Mouse (Mus musculus) hindbrain, embryonic 12.5 days (tissue): ENCODE measurements around the gene Grasp. TPM values are rescaled to one million over a fixed set of nuclear protein-coding genes. Genes with fewer than 3 reads are reported as not detected.

Experiments used
- ATAC-seq: fragments of 200-750 bp; cut with Nextera tagmentation; 2 replicates; pipeline ENCODE4 v1.8.0; 2017; ENCODE audit warnings: moderate TSS enrichment; ENCODE audit not compliant: low FRiP score
- H3K27ac ChIP-seq: fragments of 300-500 bp; sonication (generic); 2 replicates; pipeline ENCODE4 v1.5.1; 2016; ENCODE audit warnings: mild to moderate bottlenecking
- H3K27me3 ChIP-seq: fragments of 300-500 bp; sonication (generic); 2 replicates; pipeline ENCODE4 v1.6.1; 2016; ENCODE audit warnings: mild to moderate bottlenecking
- H3K36me3 ChIP-seq: fragments of 300-500 bp; sonication (generic); 2 replicates; pipeline ENCODE4 v1.6.1; 2016; ENCODE audit warnings: mild to moderate bottlenecking
- H3K4me1 ChIP-seq: fragments of 300-500 bp; sonication (generic); 2 replicates; pipeline ENCODE4 v1.6.1; 2016
- H3K4me2 ChIP-seq: fragments of 300-500 bp; sonication (generic); replicated peaks from 2 replicates; pipeline ENCODE4 v1.6.1; 2016; ENCODE audit warnings: mild to moderate bottlenecking
- H3K4me3 ChIP-seq: fragments of 300-500 bp; sonication (generic); 2 replicates; pipeline ENCODE4 v1.5.1; 2016; ENCODE audit warnings: mild to moderate bottlenecking
- H3K9ac ChIP-seq: fragments of 300-500 bp; sonication (generic); 2 replicates; pipeline ENCODE4 v1.6.1; 2016; ENCODE audit warnings: mild to moderate bottlenecking, moderate library complexity
- H3K9me3 ChIP-seq: fragments of 300-500 bp; sonication (generic); replicated peaks from 2 replicates; pipeline ENCODE4 v1.6.1; 2016; ENCODE audit warnings: mild to moderate bottlenecking
- WGBS: fragments of 180-500 bp; shearing (Covaris S2); methylation state at CpG from one replicate; pipeline ENCODE4 v1.1.7; 2016; 5-methylcytosine and 5-hydroxymethylcytosine counted together
- polyA plus RNA-seq: library from polyadenylated mRNA; unstranded; fragments of >200 nt; fragmentation: Nextera tagmentation; extraction: Ambion mirVana; gene quantifications from 2 replicates; pipeline ENCODE4 v1.2.1, GENCODE M21; 2016

The Grasp gene
- polyA plus RNA-seq, 1 experiment from 2014 or later = 4.8 TPM

GRCm38 (mm10) chr15:101220905-101221297, 3.1 kb upstream of the Grasp start:
- Histone ChIP-seq H3K4me3 (no peak overlapping the region), H3K4me1 (peaks cover 57% of the 10 kb centered on the region), H3K36me3 (no peaks in the 10 kb centered on the region), H3K9ac (no peak overlapping the region), H3K27ac (peak overlapping the region; percentile 73), H3K9me3 (no peaks in the 10 kb centered on the region), H3K4me2 (peak overlapping the region; percentile 42), H3K27me3 (peaks cover 22% of the 10 kb centered on the region)
- 6% methylated on average over 8 of the region's 8 CpGs for WGBS
- ATAC-seq = peak; percentile 75

GRCm38 (mm10) chr15:101221298-101222104, 2.5 kb upstream of the Grasp start:
- Histone ChIP-seq H3K36me3 (no peaks in the 10 kb centered on the region), H3K27me3 (peaks cover 22% of the 10 kb centered on the region), H3K27ac (peak overlapping the region; percentile 73), H3K4me2 (peak overlapping the region; percentile 42), H3K4me1 (peaks cover 57% of the 10 kb centered on the region), H3K9me3 (no peaks in the 10 kb centered on the region), H3K4me3 (0 out of 2 replicates have a peak overlapping the region, but pooled peaks have one; percentile 6), H3K9ac (no peak overlapping the region)
- ATAC-seq = peak; percentile 46
- 2% methylated on average over 14 of the region's 14 CpGs for WGBS

DNA sequence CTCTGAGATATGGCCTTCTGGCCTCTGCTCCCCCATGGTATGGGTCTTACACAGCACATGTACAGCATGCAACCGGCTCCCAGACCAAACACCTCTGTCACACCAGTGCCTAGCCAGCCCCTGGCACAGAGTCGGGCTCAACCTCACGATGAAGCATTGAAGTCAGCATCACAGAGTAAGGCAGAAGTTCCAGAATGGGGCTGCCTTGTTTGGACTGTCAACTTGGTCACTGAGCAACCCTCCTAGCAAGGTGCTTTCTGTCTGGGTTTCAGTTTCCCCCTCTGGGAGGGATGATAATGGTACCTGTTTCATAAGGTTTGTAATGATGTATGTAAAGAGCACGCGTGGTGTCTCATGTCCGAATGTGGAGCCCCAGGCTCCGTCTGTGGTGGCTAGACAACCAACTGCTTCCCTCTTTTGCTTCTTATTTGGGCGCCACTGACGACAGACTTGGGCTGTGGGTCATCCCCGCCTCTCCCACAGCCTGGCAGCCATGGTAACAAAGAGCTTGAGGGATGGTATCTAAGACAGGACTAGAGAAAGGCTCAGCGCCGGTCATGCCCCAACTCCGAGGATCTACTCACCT, 998 bp upstream of the Grasp start:
- ATAC-seq = no peak
- no peak overlapping the region for H3K4me3 ChIP-seq
- peak overlapping the region; percentile 89 for H3K4me2 ChIP-seq
- H3K4me1 ChIP-seq = peaks cover 60% of the 10 kb centered on the region
- 38% methylated on average over 13 of the region's 13 CpGs for WGBS
- no peaks in the 10 kb centered on the region for H3K9me3 ChIP-seq
- peaks cover 22% of the 10 kb centered on the region for H3K27me3 ChIP-seq
- no peak overlapping the region; the same call in 1 of the 2 replicates for H3K9ac ChIP-seq
- no peak overlapping the region for H3K27ac ChIP-seq
- H3K36me3 ChIP-seq = no peaks in the 10 kb centered on the region

DNA sequence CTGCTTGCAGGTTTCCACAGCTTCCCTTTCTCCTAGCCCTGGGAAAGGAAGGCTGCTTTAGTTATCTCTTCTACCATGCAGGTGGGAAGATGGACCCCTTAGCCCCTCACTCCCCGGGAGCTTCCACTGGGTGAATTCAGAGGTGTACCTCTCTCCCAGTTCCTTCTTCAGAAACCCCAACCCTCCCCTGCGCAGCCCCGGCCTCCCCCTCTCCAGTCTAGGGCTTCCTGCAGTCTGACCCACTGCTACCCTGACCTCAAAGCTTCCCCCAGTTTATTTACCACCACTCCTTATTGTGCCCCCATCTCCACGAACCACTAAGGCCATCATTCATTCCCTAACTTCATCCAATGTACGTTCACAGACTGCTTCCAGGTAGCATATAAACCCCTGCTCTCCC, 392 bp upstream of the Grasp start:
- Histone ChIP-seq H3K9ac (peak overlapping the region; percentile 70), H3K4me2 (peak overlapping the region; percentile 89), H3K4me1 (peaks cover 64% of the 10 kb centered on the region), H3K36me3 (no peaks in the 10 kb centered on the region), H3K27me3 (peaks cover 22% of the 10 kb centered on the region), H3K9me3 (no peaks in the 10 kb centered on the region), H3K4me3 (peak overlapping the region; percentile 54), H3K27ac (no peak overlapping the region; the same call in 1 of the 2 replicates)
- ATAC-seq = no peak; the same call in 1 of the 2 replicates
- WGBS = 6% methylated on average over 5 of the region's 5 CpGs

GRCm38 (mm10) chr15:101224977-101225376, 989 bp downstream of the Grasp start:
- Histone ChIP-seq H3K4me2 (peak overlapping the region; percentile 89), H3K36me3 (peaks cover 11% of the 10 kb centered on the region), H3K27me3 (peaks cover 22% of the 10 kb centered on the region), H3K27ac (0 out of 2 replicates have a peak overlapping the region, but pooled peaks have one; percentile 48), H3K4me1 (peaks cover 60% of the 10 kb centered on the region), H3K9ac (peak overlapping the region; percentile 70), H3K9me3 (no peaks in the 10 kb centered on the region), H3K4me3 (peak overlapping the region; percentile 54)
- 4% methylated on average over 14 of the region's 14 CpGs for WGBS
- no peak for ATAC-seq

- Histone ChIP-seq H3K27me3 (peaks cover 22% of the 10 kb centered on the region), H3K9ac (peak overlapping the region; percentile 24; the same call in 1 of the 2 replicates), H3K36me3 (peaks cover 29% of the 10 kb centered on the region), H3K4me2 (peak overlapping the region; percentile 8; the same call in 1 of the 2 replicates), H3K27ac (peak overlapping the region; percentile 64), H3K4me1 (peaks cover 35% of the 10 kb centered on the region), H3K4me3 (no peak overlapping the region), H3K9me3 (no peaks in the 10 kb centered on the region)
- ATAC-seq = no peak
- WGBS = 18% methylated on average over 7 of the region's 7 CpGs
These were observed 4.0 kb downstream of the Grasp start for GRCm38 (mm10) chr15:101227971-101228370.

DNA sequence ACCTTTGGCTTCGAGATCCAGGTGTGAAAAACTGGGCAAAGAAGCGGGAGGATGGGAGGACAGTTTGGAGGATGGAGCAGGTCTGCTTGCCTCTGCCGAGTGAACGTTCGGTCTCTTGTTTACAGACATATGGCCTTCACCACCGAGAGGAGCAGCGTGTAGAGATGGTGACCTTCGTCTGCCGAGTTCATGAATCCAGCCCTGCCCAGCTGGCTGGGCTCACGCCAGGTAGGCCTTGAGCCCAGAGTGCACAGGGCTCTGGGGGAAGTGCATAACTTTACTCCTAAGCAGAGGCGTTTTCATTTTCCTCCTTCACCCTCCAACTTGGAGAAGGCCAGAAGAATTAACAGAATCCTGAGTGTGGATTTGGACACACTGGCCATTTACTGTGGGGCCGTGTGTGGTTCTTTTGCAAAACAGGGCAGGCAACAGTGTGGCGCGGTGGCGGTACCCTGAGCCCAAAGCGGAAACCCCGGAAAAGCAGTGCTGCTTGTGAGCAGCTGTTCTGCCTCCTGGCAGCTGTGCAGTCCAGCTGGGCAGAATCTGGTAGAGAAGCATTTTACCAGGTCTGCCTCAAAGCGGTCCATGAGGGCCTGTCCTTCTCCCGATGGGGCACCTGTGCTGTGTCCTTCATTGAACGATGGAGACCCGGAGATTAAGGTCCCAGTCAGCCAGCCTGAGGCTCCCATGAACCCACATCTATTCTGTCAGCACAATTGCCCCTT, 5.0 kb downstream of the Grasp start:
- Histone ChIP-seq H3K27me3 (peaks cover 17% of the 10 kb centered on the region), H3K27ac (no peak overlapping the region), H3K4me1 (peaks cover 24% of the 10 kb centered on the region), H3K9me3 (no peaks in the 10 kb centered on the region), H3K4me3 (no peak overlapping the region), H3K4me2 (no peak overlapping the region; the same call in 1 of the 2 replicates), H3K36me3 (peaks cover 29% of the 10 kb centered on the region), H3K9ac (no peak overlapping the region)
- 87% methylated on average over 21 of the region's 21 CpGs for WGBS
- ATAC-seq = no peak

- peaks cover 29% of the 10 kb centered on the region for H3K36me3 ChIP-seq
- H3K4me1 ChIP-seq = peaks cover 19% of the 10 kb centered on the region
- 95% methylated on average over 19 of the region's 19 CpGs for WGBS
These were observed 6.5 kb downstream of the Grasp start for GRCm38 (mm10) chr15:101230503-101230902.

DNA sequence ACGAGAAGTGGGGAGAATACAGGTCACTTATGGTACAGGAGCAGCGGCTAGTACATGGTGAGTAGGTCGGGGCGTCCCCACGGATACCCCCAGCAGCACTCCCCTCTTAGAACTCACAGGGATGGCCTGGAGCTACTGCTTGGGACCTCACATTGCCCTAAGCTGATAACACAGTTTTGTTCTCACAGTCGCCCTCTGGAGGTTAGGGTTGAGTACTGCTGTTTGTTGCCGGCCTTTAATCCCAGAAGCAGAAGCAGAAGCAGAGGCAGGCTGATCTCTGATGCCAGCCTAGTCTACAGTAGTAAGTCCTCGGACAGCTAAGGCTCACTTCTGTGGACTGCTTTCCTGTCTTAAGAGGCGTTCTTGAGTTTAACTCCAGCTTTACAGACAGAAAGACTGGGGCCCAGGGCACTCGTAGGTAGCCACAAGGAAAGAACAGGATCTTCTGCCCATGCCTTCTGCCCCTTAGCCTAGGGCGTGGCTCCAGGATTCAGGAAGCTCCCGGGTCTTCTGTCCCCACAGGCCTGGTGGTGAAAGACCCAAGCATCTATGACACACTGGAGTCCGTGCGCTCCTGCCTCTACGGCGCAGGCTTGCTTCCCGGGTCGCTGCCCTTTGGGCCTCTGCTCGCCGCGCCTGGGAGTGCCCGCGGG, 7.1 kb downstream of the Grasp start:
- peaks cover 29% of the 10 kb centered on the region for H3K36me3 ChIP-seq
- no peak for ATAC-seq
- peak overlapping the region; percentile 46 for H3K4me2 ChIP-seq
- no peaks in the 10 kb centered on the region for H3K9me3 ChIP-seq
- no peak overlapping the region for H3K27ac ChIP-seq
- H3K27me3 ChIP-seq = peaks cover 12% of the 10 kb centered on the region
- peak overlapping the region; percentile 20 for H3K4me3 ChIP-seq
- 72% methylated on average over 23 of the region's 23 CpGs for WGBS
- H3K9ac ChIP-seq = peak overlapping the region; percentile 38; the same call in 1 of the 2 replicates
- peaks cover 22% of the 10 kb centered on the region for H3K4me1 ChIP-seq

More at GRCm38 (mm10) chr15:101230503-101230902, 6.5 kb downstream of the Grasp start:
- H3K9ac ChIP-seq = no peak overlapping the region
- no peak overlapping the region for H3K27ac ChIP-seq
- H3K9me3 ChIP-seq = no peaks in the 10 kb centered on the region
- H3K4me3 ChIP-seq = no peak overlapping the region
- ATAC-seq = no peak
- H3K27me3 ChIP-seq = peaks cover 12% of the 10 kb centered on the region
- H3K4me2 ChIP-seq = no peak overlapping the region

DNA sequence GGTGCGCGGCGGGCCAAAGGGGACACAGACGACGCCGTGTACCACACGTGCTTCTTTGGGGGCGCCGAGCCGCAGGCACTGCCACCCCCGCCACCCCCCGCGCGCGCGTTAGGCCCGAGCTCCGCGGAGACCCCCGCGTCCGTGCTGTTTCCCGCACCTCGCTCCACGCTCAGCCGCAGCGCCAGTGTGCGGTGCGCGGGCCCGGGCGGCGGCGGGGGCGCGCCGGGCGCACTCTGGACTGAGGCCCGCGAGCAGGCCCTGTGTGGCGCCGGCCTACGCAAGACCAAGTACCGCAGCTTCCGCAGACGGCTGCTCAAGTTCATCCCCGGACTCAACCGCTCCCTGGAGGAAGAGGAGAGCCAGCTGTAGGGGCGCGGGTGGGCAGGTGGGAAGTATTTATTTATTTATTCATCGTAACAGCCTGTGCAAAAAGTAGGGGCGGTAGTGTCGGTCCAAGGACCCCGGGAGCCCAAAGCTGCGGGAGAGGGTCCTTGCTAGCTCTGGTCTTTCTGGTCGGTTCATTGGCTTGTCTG, 7.7 kb downstream of the Grasp start:
- Histone ChIP-seq H3K4me3 (peak overlapping the region; percentile 20), H3K9ac (peak overlapping the region; percentile 38; the same call in 1 of the 2 replicates), H3K27ac (no peak overlapping the region), H3K36me3 (peaks cover 29% of the 10 kb centered on the region), H3K4me2 (peak overlapping the region; percentile 46), H3K27me3 (peaks cover 12% of the 10 kb centered on the region), H3K4me1 (peaks cover 23% of the 10 kb centered on the region), H3K9me3 (no peaks in the 10 kb centered on the region)
- 52% methylated on average over 56 of the region's 56 CpGs for WGBS
- no peak for ATAC-seq

GRCm38 (mm10) chr15:101232607-101233006, 8.6 kb downstream of the Grasp start:
- Histone ChIP-seq H3K4me1 (peaks cover 26% of the 10 kb centered on the region), H3K9me3 (no peaks in the 10 kb centered on the region), H3K27me3 (peaks cover 12% of the 10 kb centered on the region), H3K4me3 (no peak overlapping the region), H3K4me2 (no peak overlapping the region), H3K27ac (no peak overlapping the region), H3K36me3 (peaks cover 29% of the 10 kb centered on the region), H3K9ac (no peak overlapping the region)
- 79% methylated on average over 4 of the region's 4 CpGs for WGBS
- no peak for ATAC-seq
